Comparison of ENCODE assay signal across 14 mouse cellular contexts in the genomic region with DNA sequence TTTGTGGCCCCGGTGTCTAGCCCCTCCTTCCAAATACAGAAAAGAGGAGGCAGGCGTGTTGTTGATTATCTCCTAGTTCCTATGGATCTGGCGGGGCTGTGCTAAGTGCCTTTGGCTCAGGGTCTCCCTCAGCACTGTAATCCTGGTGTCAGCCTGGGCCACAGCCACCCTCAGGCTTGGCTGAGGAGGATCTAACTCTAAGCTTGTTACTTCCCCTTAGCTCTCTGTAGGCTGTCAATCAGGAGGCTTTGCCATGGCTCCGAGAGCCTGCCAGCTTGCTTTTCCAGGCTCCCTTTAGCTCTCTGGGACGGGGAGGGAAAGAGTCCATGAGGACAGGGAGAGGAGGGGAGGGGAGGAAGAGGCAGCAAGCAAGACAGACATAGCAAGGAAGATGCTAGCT.
A peak's percentile ranks its signal among the peaks of the same experiment; 100 is the strongest.
DNase-seq lines count a peak whose midpoint lies in the region; ATAC-seq lines count a peak whose summit lies in the region.
"Had no signal": no experiment of that assay in that cellular context is flagged by ENCODE, and none has a peak within 500 bp of the region (broad histone marks: within the 10 kb centered on the region; RNA-seq: fewer than 3 reads in every experiment).

No protein-coding gene starts in this region.

- peaks cover 25% of the 10 kb centered on the region for H3K4me1 ChIP-seq in kidney, embryonic 15.5 days
- peaks cover 13% of the 10 kb centered on the region for H3K4me1 ChIP-seq in forebrain, embryonic 15.5 days
- H3K4me1 ChIP-seq in limb, embryonic 10.5 days: peaks cover 44% of the 10 kb centered on the region
- H3K4me1 ChIP-seq: liver, embryonic 15.5 days had no signal

- ATAC-seq in kidney, embryonic 15.5 days (replicated peaks; ENCODE audit: low FRiP score): no peak
- ATAC-seq in forebrain, embryonic 15.5 days (replicated peaks): peak; percentile 63; the same call in 1 of the 2 replicates
- ATAC-seq: intestine, postnatal 0 days had no signal

- H3K36me3 ChIP-seq in kidney, embryonic 15.5 days: no peaks in the 10 kb centered on the region
- H3K36me3 ChIP-seq in forebrain, embryonic 15.5 days: no peaks in the 10 kb centered on the region
- no peaks in the 10 kb centered on the region for H3K36me3 ChIP-seq in limb, embryonic 10.5 days
- H3K36me3 ChIP-seq: liver, embryonic 15.5 days had no signal

- H3K27me3 ChIP-seq in kidney, embryonic 15.5 days: peaks cover 13% of the 10 kb centered on the region; the same call in 1 of the 2 replicates
- H3K27me3 ChIP-seq in forebrain, embryonic 15.5 days: no peaks in the 10 kb centered on the region
- H3K27me3 ChIP-seq in limb, embryonic 10.5 days (ENCODE audit: low read depth, poor library complexity, severe bottlenecking): peaks cover 68% of the 10 kb centered on the region
- H3K27me3 ChIP-seq: CH12.LX; liver, embryonic 15.5 days had no signal

- no peak overlapping the region for H3K4me3 ChIP-seq in kidney, embryonic 15.5 days (replicated peaks)
- H3K4me3 ChIP-seq in forebrain, embryonic 15.5 days: no peak overlapping the region
- no peak overlapping the region for H3K4me3 ChIP-seq in limb, embryonic 10.5 days
- H3K4me3 ChIP-seq: liver, embryonic 15.5 days had no signal

- no peak overlapping the region for H3K4me2 ChIP-seq in kidney, embryonic 15.5 days
- H3K4me2 ChIP-seq in forebrain, embryonic 15.5 days (replicated peaks): no peak overlapping the region
- H3K4me2 ChIP-seq: liver, embryonic 15.5 days had no signal

- H3K27ac ChIP-seq in kidney, embryonic 15.5 days: 0 out of 2 replicates have a peak overlapping the region, but pooled peaks have one; percentile 22
- peak overlapping the region; percentile 19; the same call in 1 of the 2 replicates for H3K27ac ChIP-seq in forebrain, embryonic 15.5 days (replicated peaks)
- H3K27ac ChIP-seq in limb, embryonic 10.5 days: no peak overlapping the region
- H3K27ac ChIP-seq: liver, embryonic 15.5 days had no signal

- H3K9ac ChIP-seq in kidney, embryonic 15.5 days: no peak overlapping the region
- no peak overlapping the region for H3K9ac ChIP-seq in forebrain, embryonic 15.5 days (replicated peaks)
- H3K9ac ChIP-seq: liver, embryonic 15.5 days had no signal

- no peak for DNase-seq in kidney, postnatal 10 days
- peak; percentile 38 for DNase-seq in limb, embryonic 10.5 days (ENCODE audit: low spot score)
- DNase-seq in retina, postnatal 7 days (ENCODE audit: low read depth, low spot score): peak; percentile 71
- no peak for DNase-seq in frontal cortex, postnatal 14 days (ENCODE audit: low spot score in 2 of 2)
- DNase-seq in left cerebral cortex, adult 8-10 months (ENCODE audit: low spot score in 2 of 2): no peak
- DNase-seq: adrenal gland, postnatal 14 days; heart, adult 18-20 months; lung, postnatal 4 days; thymus, postnatal 25 days had no signal

- H3K9me3 ChIP-seq in kidney, embryonic 15.5 days (replicated peaks): no peaks in the 10 kb centered on the region
- no peaks in the 10 kb centered on the region for H3K9me3 ChIP-seq in forebrain, embryonic 15.5 days
- no peaks in the 10 kb centered on the region for H3K9me3 ChIP-seq in limb, embryonic 10.5 days (replicated peaks)
- H3K9me3 ChIP-seq: liver, embryonic 15.5 days had no signal

- WGBS in kidney, embryonic 15.5 days: 38% methylated on average over 5 of the region's 5 CpGs
- WGBS in forebrain, embryonic 15.5 days: 26% methylated on average over 5 of the region's 5 CpGs
- 22% methylated on average over 5 of the region's 5 CpGs for WGBS in limb, embryonic 10.5 days

Comparison
In these comparisons a context has a peak if more than half of its experiments do, and no peak if none do; other contexts are left out.
1. DNase-seq: peak in limb, embryonic 10.5 days (single experiment) and retina, postnatal 7 days (single experiment); none in kidney, postnatal 10 days (single experiment), frontal cortex, postnatal 14 days (0 of 2) and left cerebral cortex, adult 8-10 months (0 of 2).